Mouse (Mus musculus): ENCODE measurements around the gene Brpf3.
A peak's percentile ranks its signal among the peaks of the same experiment; 100 is the strongest.

Brpf3 gene

GRCm38 (mm10) chr17:28875316-28875715, 74.4 kb downstream of the Brpf3 start:
- DNase-seq = peak; percentile 89

- DNase-seq = no peak
Measured at GRCm38 (mm10) chr17:28876331-28876730, 75.4 kb downstream of the Brpf3 start.

GRCm38 (mm10) chr17:28876821-28877220, 75.9 kb downstream of the Brpf3 start:
- DNase-seq = peak; percentile 39

- peak; percentile 57 for DNase-seq
Measured at GRCm38 (mm10) chr17:28879931-28880391, 79.1 kb downstream of the Brpf3 start.

- no peak for DNase-seq
Measured at GRCm38 (mm10) chr17:28882316-28882715, 81.4 kb downstream of the Brpf3 start.

- no peak for DNase-seq
Measured at GRCm38 (mm10) chr17:28882810-28883209, 81.9 kb downstream of the Brpf3 start.

GRCm38 (mm10) chr17:28883941-28884516, 83.1 kb downstream of the Brpf3 start:
- DNase-seq = no peak

GRCm38 (mm10) chr17:28885231-28885630, 84.3 kb downstream of the Brpf3 start:
- DNase-seq = no peak

GRCm38 (mm10) chr17:28886266-28886665, 85.4 kb downstream of the Brpf3 start:
- no peak for DNase-seq

All from layer of hippocampus, adult 9-11 months (tissue).